Mouse (Mus musculus): ENCODE results near the gene Slc22a29. TPM values are rescaled to one million over a fixed set of nuclear protein-coding genes. Genes with fewer than 3 reads are reported as not detected.
"Not testable (repeated sequence)": the region's sequence is repeated elsewhere in the genome, so short reads cannot be mapped to it uniquely, and the experiment has no call there.

The Slc22a29 gene
- total RNA-seq (2021) = not detected
- long read RNA-seq, experiment 1 = 0 reads
- long read RNA-seq, experiment 2 = 0 reads

DNA sequence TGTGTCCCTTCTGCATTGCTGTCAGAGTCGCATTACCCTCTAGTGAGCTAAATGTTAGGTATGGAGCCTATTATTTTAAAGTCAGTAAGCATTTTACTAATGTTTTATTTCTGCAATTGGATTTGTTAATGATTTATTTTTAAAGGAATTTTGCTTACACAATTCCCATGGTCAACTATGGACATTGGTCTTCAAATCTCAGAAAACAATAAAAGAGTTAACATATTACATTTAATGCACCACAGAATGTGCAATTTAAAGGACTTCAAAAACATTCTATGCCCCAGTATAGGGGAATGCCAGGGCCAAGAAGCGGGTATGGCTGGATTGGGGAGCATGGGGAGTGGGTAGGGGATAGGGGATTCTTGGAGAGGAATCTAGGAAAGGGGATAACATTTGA lies at the start of gene Slc22a29:
Gene Slc22a29, minus strand, starts transcription at position 101 of the 400 bp plus-strand sequence.
- no peak for DNase-seq (ENCODE audit: low spot score)

DNA sequence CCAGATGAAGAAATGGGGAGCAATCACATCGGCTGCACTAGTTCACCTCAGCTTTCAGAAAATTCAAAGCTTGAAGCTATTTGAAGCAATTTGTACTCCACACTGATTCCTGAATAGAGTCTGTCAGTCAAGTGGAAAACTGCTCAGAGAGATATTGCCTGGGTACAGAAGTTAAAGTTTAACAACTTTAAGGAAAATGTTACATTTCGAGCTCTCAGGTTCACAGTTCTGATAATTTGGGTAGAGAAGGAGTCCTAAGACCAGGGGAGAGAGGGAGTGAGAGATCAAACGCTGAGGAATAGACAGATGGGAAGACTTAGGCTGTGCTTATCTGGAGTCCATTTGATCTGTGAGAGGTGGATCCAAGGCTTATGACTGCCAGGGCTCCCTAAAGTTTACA lies 46.6 kb upstream of the Slc22a29 start:
- DNase-seq (ENCODE audit: low spot score) = no peak

DNA sequence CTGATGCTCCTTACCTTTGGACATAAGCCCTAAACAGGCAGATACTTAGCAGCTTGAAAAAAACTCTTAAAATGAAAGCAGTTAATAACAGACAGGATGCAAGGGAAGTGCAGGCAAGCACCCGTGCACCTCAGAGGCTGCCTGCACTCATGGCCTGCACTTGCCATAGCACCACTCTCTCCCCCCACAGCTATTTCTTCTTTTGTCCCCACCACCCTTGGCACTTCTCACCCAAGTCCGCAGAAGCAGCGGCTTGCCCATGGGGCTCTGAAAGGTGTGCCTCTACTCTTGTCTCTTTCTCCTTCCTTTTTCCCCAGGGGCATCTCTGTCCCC lies 34.0 kb upstream of the Slc22a29 start:
- DNase-seq (ENCODE audit: low spot score) = no peak

DNA sequence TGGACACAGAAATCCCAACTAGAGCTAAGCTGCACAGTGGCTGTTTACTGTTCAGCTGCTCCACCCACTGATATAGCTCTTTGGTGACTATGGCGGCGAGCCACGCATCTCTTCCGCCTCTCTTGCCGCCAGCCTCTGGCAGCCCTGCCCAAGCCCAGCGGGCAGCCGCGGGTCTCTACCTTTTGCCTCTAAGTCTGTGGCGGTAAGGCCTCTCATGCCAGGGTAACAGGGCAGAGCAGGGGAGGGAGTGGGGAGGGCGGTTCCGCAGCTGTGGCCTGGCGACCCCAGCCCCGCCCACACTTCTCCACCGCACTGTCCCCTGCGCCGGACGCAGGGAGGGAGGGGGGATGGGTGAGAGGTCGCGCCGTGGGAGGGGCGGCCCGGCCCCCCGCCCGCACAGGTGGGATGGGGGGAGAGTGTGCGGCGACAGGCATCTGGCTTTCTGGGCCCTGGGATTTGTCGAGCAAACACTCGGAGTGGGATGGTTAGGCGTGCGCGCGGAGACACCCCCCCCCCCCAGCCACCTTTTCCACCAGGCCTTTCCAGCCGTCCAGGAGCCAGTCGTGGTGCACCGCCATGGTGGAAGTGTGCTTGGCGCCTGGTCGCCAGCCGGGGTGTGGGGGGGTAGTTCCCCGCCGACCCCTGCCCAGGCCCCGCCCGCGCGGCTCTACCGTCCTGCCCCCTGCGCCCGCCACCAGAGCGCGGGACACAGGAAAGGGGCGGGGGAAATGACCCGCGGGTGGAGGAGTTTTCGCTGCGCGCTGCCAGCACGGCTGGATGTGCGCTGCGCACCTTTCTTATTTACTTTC lies 33.4 kb upstream of the Slc22a29 start:
- no peak for DNase-seq (ENCODE audit: low spot score)

DNA sequence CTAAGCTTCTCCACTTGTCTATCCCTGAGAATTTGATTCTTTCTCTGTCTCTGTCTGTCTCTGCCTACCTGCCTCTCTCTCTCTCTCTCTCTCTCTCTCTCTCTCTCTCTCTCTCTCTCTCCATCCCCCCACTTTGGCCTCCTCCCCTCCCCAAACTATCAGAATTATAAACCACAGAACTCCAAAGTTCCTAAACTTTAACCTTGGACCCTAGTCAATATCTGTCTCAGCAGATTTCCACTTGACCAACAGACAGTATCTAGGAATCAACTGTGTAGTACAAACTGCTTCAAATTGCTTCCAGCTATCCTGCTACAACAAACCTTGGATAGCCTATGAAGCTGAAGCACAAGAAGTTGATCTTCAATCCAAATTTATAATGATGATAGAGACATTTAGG lies 10.2 kb upstream of the Slc22a29 start:
- no peak for DNase-seq (ENCODE audit: low spot score)

DNA sequence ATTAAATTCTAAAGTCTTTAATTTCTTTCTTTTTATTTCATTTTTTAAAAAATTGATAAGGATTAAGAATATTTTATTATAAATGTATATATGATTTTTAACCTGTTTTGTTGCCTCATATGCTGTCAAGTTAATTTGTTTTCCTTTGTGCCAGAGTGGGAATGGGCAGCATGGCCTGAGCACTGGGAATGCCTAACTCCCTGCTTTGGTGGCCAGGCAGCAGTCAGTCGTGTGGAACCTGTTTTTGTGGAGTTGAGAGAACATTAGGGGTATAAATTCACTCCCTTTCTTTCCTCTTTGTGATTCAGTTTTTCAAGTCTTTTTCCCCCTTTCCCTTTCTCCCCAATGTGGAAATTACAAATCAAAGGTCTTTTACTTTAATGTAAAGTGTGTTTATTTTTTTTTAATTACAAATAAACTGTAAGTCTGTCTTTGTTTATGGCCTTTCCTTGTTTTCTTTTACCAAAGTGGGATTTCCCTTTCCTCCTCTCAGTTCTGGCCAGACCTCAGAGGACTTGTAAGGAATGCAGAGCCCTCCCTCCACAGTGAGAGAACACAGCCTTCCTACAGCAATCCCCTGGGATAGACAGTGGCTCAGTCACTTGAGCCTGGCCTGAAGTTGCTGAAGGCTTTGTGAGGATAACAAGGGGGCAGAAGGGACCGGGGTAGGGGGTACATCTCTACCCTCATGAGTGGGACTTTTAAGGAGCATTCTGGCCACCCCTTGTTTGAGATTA lies 69.7 kb downstream of the Slc22a29 start:
- no peak for DNase-seq (ENCODE audit: low spot score)

DNA sequence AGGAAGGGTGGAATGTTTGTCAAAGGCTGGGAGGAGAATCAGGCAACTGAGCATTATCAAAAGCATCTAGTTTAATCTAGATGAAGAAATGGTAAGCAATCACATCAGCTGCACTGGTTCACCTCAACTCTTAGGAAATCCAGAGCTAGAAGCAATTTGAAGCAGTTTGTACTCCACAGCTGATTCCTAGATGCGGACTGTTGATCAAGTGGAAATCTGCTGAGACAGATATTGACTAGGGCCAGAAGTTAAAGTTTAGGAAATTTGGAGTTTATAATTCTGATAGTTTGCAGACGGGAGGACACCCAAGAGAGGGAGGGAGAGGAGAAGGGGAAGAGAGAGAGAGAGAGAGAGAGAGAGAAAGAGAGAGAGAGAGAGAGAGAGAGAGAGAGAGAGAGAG lies 76.0 kb downstream of the Slc22a29 start:
- DNase-seq (ENCODE audit: low spot score) = not testable (repeated sequence)

DNA sequence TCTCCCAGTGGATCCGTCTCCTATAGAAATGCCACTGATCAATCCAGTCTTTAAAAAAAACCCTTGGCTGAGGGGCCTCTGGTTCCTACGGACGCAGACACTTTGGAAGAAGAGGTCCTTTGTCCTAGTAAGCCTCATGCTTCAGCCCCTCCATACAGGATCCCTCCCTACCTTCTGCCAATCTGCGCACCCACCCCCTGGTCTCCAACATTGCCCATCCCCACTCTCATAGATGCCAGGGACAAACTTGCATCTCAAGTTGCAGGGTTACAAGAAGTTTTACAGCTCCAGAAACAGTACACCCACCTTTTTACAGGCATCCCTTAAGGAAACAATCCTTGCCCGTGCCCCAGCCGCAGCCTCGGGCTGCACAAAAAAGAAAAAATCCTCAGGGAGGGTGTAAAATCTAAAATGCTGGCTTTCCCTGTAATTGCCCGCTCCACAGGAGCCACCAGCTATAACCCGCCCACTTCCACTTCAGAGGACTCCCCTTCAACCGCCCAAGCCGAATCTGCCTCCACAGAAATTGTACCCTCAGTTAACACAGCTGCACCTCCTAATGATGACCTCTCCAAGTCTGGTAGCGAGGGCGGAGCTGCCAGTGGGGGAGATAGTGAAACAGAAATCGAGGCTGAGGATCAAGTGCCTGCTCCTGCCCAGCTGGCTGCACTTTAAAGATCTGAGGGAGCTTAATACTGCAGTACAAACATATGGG lies 84.4 kb downstream of the Slc22a29 start:
- DNase-seq (ENCODE audit: low spot score) = not testable (repeated sequence)

DNA sequence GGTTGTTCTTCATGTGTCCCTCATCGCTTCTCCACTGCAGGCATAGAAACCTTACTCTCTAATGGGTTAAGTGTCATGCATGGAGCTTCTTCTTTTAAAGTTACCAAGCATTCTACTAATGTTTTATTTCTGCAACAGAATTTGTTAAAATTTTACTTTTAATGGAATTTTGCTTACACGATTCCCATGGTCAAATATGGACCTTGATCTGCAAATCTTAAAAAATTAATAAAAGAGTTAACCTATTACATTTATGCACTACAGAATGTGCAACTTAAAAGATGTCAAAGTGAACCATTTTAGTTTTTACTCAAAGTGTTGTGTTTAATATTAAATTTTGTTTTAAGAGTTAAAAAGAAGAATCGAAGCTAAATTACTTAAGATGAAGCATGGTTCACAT lies 86.8 kb downstream of the Slc22a29 start, which contains the start of gene Slc22a28:
Gene Slc22a28, minus strand, starts transcription at position 102 of the 400 bp plus-strand sequence.
- not testable (repeated sequence) for DNase-seq (ENCODE audit: low spot score)

Other genes starting within 250 kb of the Slc22a29 start
- not detected for gene Slc22a28, start 86.9 kb downstream of the Slc22a29 start, total RNA-seq (2021)
- gene Slc22a30, start 186.2 kb upstream of the Slc22a29 start, total RNA-seq (2021) = not detected

Measured in gastrocnemius, adult 18-20 months (tissue).